Mouse (Mus musculus) neutrophil, adult 5-6 weeks (primary cell): ENCODE data around the gene Znrd1. TPM values are rescaled to one million over a fixed set of nuclear protein-coding genes. Genes with fewer than 3 reads are reported as not detected.
A peak's percentile ranks its signal among the peaks of the same experiment; 100 is the strongest.
"Not testable (repeated sequence)": the region's sequence is repeated elsewhere in the genome, so short reads cannot be mapped to it uniquely, and the experiment has no call there.

Experiments used
- ATAC-seq: fragments of 151-379, 151-347 bp; 2 replicates; pipeline ENCODE4 v1.8.0; 2017; ENCODE audit warnings: mild to moderate bottlenecking, moderate TSS enrichment; ENCODE audit not compliant: insufficient number of reproducible peaks, poor library complexity, low FRiP score, severe bottlenecking; ENCODE audit errors: extremely low read depth
- total RNA-seq: library from RNA; stranded (forward); fragments of 200-1000 nt; gene quantifications from 2 replicates; pipeline ENCODE4 v1.2.3, GENCODE M21; 2017

Gene Znrd1
- total RNA-seq, result 28.3 and 34.6 TPM in 2 replicates

DNA sequence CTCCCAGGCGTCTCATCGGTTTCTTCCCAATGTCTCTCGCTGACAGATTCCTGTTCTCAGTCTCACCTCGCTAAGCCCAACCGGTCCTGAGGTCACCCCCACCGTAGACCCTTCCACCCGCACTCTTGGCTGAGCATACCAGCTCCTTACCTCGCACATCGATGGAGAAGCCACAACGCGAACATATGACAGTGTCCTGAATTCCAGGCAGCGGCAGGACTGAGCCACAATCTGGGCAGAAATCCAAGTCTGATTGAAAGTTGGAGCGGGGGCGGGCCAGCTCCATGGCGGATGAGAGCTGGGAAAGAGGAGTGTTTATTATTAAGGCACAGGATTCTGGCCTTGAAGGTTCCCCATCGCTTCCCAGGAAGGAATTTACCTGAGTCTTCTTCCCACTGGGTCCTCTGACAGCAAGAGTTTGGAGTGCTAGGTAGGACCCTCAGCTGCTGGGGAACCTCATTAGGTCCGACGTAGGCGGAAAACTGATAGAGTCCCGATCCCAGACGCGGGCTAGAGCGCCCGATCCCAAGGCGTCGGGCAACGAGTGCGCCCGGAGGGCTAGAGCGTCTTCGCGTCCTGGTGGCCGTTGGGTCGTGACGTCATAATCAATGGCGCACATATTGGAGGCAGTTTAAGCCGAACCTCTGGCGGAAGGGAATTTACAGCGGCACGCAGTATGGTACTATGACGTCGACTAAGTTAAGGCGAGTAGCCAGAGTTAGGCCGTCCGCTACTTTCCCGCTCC lies at the start of gene Znrd1, which contains the start of gene Znrd1as:
Gene Znrd1, minus strand, starts transcription at position 561 of the 745 bp plus-strand sequence.
Gene Znrd1as, plus strand, starts transcription at position 594 of the 745 bp plus-strand sequence.
- ATAC-seq, result peak; percentile 93

DNA sequence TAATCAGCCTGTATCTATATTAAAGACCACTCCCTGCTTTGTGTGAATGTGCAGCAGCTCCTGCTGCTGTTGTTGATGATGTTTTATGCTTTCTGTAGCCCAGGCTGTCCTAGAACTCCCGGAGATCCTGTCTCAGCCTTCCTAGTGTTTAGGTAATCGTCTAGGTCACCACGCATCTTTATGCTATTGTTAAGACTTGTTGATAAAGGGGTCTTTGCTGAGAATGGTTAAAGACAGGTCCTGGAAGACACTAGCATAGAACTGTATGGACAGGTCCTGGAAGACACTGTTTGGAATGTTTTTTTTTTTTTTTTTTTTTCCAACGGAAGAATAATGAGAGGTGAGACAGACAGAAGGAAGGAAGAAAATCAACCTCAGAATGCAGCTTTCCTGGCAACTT lies 45.0 kb upstream of the Znrd1 start:
- ATAC-seq, result no peak

DNA sequence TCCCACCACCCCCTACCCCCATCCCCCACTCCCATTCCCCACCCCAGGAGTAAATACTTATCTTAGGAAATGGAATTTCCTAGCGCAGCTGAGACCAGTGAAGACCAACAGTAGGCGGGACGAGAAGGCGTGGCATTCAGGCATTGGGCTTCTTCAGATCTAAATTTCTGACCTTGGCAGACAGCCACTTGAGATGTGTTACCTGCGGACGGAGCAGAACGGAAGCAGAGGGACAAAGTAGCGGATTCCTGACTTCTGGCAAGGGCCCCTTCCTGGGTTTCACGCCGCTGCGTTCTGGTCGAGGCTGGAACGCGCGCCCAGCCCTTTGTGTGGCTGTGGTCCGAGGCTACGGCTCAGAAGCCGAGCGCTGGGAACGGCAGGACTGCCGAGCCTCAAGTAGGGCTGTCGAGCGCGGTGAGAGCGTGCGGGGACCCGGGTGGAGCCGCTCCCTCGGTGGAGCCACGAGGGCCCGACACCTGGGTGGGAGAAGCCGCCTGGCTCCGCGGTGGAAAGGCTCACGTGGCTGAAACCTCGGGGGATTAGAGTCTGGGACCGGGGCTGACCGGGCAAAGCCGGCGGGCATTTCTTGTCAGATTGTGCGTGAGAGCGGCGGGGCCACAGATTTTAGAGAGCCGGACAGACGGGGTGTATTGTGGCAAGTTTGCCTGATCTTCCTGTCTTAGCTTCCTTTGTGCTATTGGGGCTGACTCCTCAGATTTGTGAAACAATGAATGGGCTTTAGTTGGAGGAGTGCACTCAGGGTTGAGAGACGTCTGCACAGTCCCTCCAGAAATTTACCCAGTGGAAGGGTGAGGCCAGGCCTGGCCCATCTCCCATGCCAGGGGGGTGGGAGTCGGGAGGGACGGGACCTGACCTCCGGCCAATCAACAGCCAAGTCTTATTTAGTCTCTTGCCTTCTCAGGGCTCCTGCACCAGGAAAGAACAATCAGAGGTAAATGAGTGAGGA lies 44.3 kb upstream of the Znrd1 start:
- ATAC-seq, result no peak

DNA sequence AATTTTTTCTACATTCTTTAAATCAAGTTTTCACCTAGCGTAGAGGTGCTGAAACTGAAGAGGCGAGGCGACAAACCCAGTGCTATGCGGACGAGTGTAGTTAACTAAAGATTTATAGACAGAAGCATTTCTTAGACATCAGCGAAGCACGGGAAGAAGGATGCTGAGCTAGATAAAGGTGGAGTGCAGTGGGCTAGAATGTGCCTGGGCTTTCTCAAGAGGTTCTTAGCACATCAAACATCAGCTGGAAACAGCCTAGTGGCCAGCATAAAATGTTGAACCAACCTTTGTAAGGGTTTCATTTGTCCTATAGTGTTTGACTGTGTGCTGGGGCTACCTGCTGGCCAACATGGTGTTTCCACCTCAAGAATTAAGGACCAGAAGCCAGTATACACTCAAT lies 42.5 kb upstream of the Znrd1 start, which contains the start of gene Zfp57:
Gene Zfp57, plus strand, starts transcription at position 301 of the 400 bp plus-strand sequence.
- no peak for ATAC-seq

DNA sequence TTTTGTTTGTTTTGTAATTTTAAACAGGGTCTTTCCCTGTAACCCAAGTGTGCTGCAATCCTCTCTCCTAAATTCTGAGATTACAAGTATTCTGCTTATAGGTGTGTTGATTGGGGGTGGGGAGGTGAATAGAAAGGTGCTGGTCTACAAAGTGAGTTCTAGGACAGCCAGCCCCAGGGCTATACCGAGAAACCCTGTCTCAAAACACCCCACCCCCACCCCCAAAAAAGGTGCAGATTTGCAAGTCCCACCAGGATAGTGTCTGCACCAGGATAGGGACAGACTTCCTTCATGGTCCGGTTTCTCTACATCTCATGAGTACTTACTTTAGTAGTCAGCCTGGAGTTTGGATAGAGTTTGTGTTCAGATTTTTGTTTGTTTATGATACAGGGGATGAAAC lies 40.1 kb upstream of the Znrd1 start:
- ATAC-seq, result no peak

DNA sequence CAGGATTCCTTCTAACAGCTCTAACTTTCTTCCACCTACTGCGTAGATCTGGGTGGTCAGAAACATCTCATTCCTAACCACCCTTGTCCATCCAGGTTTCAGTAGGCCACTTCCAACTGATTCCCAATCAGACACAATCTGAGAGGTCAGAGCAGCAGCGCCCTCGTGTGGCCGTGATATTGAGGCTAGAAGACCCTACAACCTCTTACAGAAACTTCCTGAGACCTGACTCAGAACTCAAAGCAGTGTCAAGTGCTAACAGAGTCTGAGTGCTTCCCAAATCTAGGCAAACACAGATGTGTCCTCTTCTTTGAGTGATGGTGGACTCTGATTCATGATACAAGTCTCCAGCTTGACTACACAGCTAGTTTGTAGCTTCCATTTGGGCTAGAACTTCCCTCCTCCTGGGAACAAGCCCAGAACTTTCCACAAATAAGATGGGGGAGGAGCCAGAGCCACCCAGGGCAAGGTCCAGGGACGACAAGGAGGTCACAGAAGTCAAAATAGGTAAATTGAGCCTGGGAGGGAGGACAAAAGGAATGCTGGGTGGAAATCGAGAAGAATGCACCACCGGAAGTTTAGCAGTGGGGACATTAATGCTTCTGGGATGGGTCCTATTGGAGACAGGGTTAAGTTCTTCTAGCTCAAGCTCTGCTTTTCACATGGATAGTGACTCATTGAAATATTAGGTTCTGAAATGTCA lies 38.8 kb upstream of the Znrd1 start:
- ATAC-seq, result peak; percentile 9; the same call in 1 of the 2 replicates

DNA sequence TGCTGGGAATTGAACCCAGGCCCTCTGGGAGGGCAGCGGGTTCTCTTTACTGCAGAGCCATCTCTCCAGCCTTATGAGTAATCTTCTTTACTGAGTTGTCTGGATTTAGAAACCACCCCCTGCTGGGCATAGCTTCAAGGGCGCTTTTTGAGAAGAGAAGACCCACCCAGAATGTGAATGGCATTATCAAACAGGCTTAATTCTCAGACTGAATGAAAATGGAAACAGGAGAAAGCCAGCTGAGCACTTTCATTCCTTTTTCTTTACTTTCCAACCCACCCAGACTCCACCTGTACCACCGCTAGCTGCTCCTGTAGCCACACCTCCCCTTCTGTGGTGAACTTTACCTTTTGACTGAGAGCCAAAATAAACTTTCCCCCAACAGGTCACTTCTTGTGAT lies 37.1 kb upstream of the Znrd1 start:
- ATAC-seq, result no peak

DNA sequence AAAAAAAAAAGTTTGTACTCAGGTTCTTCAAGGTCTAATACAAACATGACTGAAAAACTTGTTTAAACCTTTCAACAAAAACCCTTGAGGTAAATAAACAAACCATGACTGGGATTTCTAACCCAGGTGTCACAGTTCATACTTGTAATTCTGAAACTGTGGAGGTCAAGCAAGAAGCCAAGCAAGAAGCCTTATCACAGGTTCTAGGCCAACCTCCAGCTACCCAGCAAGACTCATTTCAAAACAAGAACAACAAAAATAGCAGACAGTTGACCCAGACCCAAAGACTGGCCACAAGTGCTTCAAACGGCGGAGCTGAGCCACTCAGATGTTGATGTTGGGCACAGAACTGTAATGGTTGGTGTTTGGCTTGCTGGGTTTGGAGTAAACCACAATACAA lies 36.2 kb upstream of the Znrd1 start:
- no peak for ATAC-seq

DNA sequence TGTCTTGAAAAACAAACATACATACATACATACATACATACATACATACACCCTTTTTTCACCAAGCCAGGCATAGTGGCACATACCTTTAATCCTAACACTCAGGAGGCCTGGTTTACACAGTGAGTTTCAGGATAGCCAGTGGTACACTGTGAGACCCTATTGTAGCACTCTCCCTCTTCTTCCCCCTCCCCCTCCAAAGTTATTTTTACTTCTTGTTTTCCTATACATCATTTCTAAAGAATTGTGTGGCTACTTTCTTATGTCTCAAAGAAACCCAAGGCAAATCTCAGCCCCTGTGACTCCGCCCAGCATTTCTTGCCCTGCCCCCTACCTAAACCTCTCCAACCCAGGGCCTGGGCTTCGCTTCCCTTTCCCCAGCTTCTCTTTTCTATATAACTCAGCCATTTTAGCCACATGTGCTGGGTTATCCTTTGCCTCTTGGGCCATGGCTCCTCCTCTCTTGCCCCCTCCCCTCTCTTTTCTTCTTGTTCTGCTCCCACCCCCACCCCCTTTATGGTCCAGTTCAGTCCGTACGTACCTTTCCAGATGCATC lies 35.5 kb upstream of the Znrd1 start:
- no peak for ATAC-seq

DNA sequence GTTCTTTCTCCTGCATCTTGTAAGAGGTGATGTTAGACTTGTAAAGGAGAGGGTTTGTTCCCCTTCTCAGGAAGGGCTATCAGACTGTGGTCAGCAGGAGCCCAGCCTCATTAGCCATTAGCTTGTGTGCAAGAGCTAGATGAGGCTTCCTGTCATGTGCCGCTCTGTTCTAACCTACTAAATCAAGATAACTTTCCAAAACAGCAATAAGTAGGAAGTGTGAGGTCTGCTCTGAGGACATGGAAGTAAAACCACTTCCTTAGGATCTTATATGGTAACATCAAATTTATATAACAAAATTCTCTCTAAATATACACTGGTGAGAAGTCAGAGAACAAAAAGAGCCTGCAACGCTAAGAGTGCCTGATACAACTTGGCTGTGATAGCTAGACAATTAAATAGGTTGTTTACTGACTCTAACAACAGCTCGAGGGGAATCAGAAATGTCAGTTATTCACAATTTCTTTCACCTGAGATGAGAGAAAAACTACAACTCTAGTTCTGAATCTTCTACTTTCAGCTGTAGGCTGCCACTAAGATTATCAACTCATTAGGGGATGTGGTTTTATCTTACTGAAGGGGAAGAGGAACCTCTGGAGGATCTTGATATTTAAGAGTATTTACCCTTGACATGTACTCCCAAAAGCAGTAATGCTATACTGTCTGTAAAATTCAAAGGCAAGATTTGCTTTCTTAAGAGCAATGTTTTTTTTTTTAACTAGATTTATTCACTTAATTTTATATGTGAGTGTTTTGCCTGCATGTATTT lies 34.2 kb upstream of the Znrd1 start:
- ATAC-seq, result no peak

DNA sequence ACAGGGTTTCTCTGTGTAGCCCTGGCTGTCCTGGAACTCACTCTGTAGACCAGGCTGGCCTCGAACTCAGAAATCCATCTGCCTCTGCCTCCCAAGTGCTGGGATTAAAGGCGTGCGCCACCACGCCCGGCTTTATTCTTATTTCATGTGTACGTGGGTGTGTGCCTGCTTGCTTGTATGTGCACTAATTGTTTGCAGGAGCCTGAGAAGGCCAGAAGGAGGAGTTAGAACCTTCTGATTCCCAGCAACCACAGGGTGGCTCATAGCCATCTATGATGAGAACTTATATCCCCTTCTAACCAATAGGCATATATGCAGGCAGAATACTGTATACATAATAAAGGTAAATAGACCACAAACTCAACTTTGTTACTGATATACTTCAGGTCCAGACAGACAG lies 32.3 kb upstream of the Znrd1 start:
- ATAC-seq, result not testable (repeated sequence)

DNA sequence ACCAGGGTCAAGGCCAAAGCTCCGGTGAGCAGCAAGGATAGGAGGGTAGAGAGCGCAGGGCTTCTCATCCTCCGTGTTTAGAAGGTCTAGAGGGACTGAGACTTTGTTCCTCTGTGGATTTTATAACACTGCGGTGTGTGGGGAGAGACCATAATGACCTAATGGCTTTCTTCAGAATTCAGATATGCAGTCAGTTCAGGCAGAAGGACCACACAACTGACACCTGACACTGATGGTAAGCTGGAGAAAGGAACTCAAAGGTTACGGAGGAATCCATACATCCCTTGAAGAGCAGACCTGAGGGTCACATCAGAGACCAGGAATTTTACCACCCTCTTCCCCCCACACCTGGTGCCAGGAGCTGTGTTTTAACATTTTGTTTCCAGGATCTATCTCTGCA lies 31.1 kb upstream of the Znrd1 start, which contains the start of gene H2-M5:
Gene H2-M5, minus strand, starts transcription at position 101 of the 400 bp plus-strand sequence.
- ATAC-seq, result no peak

DNA sequence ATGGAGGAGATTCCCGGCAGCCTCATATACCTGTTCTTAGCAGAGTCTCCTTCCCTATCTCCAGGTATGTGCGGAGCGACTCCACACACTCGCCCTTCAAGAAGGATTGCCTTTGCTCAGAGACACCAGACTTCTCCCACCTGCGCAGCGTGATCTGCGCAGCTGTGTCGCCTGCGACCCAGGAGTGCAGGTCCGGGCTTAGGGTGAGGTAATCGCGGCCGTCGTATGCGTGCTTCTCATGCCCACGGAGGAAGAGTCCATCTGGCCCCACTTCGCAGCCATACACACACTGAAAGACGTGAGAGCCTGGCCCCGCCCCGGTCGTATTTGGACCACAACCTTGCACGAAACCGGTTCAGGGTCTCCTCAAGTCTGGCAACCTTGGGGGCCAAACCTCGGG lies 30.1 kb upstream of the Znrd1 start:
- ATAC-seq, result no peak

DNA sequence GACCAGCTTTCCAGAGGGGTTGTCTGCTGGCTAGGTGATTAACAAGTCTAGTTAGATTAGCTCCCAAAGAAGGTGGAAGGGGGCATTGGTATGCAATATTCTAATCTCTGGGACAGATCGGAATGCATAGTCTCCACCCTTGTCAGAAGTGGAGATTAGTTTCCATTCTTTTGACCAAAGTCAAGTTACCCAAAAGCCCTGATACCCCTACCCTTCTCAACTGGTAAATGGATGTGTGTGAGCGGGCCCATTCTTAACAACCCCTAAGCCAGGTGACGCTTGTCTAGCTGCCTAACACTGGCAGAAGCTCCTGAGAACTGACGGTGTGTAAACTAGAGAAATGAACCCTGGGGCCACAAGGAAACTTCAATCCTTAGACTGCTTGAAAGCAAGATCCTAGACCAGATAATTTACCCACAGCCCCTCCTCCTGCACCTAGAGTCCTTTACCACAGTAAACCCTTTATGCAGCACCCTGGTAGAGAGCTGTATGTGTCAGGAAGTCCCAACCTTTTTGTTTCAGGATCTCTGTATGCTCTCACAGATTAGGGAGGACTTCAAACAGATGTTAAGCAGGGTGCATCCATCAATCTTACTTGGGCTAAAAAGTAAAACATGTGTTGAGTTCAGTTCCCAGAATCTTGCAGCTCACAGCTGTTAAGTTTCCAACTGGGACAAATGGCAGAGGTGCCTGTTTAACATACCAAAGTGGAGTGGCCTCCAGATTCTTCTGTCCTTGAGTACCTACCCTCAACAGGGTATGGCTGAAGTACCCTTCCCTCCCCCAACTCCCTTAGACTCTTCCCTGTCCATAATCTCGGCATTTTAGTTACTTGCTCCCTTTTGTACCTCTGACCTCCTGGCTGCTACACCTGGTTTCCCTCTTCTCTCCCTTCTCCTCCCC lies 24.1 kb upstream of the Znrd1 start:
- ATAC-seq, result no peak

DNA sequence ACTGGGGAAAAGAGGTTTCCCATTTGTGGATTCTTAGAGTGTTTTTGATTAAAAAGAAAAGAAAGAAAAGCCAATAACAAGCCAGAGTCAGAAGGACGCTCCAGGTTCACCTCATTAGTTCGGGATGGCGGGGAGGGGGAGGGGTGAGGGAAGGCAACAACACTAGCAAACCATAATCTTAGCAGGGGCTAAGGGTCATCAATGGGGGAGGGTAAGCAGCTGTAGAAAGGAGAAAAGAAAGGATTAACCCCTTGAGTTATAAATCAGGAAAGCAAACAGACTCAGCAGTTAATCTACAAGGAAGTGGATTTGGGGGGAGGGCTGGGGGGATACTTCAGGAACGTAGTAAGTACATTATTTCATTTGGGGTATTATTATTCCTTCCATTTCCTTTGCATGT lies 23.5 kb upstream of the Znrd1 start:
- ATAC-seq, result no peak

DNA sequence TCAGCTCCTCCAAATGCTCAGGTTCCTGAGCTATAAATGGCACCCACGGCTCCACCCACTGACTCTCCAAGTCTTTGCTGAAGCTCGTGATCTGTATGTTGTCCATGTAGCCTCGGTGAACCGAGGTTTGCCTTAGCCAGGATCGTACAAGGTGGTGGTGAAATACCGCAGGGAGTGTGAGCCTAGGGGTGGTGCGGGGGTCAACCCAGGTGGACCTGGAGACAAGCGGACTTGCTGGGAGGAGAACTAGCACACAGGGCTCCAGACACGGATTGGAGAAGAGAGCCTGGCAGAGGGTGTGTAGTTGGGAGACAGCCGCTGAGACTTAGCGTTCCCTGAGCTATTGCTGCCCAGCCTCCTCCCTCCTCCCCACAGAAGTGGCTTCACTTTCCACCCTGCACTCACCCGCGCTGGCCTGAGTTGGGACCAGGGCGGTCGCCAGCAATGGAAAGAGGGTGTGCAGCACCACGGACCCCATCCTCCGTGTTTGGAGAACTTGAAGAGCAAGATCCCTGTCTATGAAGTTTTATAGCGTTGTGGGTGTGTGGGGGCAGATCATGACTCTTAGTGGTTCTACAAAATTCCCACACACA lies 23.0 kb upstream of the Znrd1 start, which contains the start of gene 2410137M14Rik:
Gene 2410137M14Rik, minus strand, starts transcription at position 17 of the 593 bp plus-strand sequence.
- ATAC-seq, result no peak

DNA sequence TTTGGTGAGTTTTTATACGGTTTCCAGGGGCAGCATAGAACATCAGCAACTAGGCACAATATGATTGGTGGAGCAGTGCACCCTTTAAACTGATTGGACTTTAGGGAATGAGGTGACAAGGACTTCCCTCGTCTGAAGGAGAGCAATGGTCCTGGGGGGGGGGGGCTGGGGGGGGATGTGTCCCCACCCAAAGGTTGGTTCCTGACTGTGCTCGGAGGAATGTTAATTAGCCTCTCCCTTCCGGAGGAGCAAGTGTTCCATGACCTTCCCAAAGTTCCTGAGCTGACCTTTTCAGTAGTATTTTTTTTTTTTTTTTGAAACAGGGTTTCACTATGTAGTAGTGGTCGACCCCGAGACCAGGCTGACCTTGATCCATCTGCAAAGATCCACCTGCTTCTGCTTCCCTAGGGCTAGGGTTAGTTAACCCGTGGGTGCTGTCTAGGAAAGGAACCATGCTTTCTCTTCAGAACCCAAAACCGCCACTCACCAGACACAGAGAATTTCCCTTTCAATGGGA lies 15.0 kb upstream of the Znrd1 start:
- ATAC-seq, result no peak
